Mouse (Mus musculus) lung, postnatal 36 days (tissue): ENCODE results near the gene Kcnj12.
A peak's percentile ranks its signal among the peaks of the same experiment; 100 is the strongest.

Experiments
- DNase-seq: peaks from one replicate; pipeline ENCODE4 v3.0.0; 2022; ENCODE audit warnings: mixed read lengths

Gene Kcnj12

DNA sequence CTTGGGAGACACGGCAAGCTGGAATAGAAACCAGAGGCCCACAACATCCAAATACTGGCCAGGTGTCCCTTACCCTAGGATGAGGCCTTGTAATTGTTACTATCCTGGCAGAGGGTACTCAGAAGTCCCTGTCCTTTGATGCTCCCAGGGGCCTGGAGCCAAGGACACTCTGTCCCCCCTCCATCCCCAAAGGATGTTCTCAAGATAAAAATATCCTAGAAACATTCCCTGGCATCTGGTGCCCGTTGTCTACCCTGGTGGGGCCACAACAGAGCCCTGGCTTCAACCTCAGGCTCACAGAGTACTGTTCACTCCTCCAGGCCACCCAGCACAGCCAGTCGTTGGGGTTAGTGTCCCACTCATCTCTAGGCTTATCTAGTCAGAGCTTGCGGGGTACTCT is 38.3 kb downstream of the Kcnj12 start:
- DNase-seq: no peak

GRCm38 (mm10) chr11:61062548-61063461 is 40.4 kb downstream of the Kcnj12 start:
- DNase-seq: no peak

DNA sequence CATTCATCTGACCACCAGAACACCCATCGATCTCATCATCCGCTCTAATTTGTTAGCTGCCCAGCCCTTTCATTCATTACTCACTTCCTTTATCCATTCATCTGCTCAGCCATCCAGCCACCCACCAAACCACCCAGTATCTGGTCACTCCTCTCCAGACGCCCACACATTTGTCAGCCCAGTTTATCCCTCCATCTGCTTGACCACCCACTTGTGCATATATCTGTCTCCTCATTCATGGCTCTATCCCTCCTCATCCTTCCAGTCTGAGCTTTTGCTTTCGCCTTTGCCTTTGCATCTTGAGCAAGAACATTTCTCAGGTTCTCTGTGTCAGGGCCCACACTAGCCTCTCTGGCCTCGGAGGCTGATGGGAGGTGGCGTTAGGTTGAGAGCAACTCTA is 41.1 kb downstream of the Kcnj12 start:
- no peak for DNase-seq

DNA sequence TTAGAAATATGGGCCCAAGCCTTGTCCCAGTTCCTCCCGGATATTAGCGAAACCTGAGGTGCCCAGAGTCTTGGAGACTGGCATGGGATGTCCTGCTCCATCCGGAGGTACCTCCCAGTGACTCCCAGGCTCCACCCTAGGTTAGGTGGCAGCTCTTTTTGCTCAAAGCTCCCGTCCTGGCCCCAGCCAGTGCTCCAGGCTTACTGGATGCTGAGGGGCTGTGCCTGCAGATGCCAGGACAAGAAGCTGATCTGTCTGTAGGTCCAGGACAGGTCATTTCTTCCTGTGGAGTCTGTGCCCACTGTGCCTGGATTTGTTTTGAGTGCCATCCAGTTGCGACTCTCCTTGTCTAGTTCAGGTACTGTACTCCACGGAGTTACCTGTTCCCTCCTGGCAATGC is 43.3 kb downstream of the Kcnj12 start:
- no peak for DNase-seq

DNA sequence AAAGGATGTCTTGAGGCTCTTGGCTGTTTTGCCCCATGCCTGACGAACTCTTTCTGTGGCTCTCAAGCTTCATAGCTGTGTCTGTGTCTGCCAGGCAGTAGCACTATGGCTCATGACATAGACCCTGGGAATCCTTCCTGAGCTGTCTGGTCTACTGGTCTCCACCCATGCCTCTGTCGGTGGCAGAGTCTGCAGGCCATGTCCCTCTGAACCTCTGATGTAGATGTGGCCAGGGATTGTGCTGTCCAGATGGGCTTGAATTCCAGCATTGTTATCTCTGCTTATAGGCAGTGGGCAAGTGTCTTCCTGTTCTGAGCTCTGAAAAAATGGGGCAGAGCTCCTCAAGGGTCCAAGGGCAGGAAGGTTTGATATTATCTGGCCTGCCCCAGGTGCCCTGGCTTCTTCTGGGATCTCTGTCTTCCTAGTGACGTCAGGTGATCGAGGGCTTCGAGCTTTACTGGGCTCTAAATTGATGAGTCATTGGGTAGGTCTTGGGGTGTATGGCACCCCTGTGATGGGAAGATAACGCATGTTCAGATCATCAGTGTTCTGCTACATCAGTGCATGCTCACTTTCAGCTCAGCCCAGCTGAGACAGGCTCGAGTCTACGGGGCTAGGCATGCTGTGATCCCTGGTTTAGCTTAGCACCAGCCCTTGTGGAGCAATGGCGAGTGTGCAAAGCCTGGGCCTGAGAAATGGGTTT is 44.9 kb downstream of the Kcnj12 start:
- no peak for DNase-seq

DNA sequence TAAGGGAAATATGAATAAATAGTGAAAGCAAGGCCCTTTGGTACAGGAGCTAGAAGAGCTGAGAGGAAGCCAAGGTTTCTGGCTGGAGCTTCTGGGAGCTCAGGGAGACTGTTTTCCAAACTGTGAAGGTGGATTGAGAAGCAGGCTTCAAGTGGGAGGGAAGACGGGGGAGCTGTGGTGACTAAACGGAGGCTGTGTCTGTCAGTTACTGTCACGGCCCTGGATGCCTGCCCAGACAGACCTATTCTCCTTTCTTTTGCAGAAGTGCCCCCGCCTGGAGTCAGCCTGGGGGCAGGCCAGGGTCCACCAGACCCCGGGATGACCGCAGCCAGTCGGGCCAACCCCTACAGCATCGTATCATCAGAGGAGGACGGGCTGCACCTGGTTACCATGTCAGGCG is 46.5 kb downstream of the Kcnj12 start:
- DNase-seq: no peak

- no peak for DNase-seq
Measured at GRCm38 (mm10) chr11:61069645-61070044, 47.3 kb downstream of the Kcnj12 start.

DNA sequence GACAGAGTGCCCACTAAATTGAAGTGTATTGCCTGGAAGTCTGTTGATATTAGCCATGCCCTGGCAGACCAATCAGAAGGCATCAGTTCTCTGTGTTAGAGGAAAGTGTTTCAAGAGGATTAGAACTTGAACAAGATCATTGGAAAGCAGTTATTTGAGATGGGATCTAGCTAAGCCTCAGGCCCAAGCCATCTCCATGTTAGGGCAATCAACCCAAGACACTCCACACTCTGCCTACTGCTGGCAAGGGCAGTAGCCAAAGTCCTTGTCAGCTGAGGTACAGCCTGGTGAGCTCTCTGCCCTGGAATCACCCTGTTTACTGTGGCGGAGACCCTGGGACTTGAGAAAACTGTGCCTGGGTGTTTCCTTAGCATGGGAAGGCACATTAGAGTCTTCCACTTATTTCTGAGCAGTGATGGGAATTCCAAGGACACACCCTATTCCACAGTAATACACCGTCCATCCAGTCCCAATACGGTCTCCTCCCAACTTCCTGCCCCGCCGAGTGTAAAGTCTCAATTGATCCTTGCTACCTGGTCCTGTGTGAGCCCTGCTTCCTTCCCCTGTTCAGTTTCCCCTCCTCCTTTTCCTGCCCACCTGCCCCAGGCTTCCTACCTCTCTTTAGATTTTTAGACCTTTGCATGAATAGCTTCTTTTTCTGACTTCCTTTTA is 52.4 kb downstream of the Kcnj12 start:
- no peak for DNase-seq

DNA sequence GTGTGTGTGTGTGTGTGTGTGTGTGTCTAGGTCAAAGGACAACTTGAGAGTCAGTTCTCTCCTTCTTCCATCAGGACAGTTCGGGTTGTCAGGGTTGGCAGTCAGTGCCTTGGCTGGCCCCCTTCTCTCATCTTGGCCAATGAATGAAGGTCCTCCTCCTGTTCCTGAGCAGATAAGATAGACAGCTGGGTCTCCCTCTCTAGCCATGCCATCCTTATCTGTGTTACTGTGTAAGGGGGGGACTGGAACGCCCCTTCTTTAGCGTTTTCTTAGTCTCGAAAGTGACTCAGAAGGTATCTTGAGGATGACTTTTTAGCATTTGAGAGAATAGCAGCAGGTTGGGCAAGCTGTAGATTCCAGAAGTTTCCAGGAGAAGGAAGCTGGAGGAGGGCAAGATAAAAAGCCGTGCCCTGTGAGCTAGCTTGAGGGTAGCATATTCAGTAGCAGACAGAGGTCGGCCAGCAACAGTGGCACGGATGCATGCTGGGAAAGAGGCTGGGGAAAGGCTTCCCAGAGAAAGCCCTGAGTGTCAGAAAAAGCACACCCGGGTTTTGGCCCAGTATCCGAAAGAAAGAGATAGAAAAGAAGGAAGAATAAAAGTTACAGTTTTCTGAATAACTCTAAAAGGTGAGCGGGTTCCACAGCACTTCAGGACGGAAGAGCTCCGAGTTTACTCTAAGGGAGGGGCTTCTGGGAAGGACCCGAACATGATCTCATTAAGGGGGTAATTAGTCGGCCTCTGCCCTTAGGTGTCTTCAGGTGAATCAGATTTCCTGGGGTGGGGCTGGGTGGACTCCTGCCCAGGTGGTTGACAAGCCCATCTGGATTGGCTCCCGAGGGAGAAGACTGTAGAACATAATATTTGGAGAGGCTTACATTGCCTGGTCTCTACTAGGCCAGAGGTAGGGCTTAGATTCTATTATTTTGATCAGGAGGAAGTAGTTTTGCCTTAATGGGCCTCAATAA is 53.3 kb downstream of the Kcnj12 start:
- no peak for DNase-seq

DNA sequence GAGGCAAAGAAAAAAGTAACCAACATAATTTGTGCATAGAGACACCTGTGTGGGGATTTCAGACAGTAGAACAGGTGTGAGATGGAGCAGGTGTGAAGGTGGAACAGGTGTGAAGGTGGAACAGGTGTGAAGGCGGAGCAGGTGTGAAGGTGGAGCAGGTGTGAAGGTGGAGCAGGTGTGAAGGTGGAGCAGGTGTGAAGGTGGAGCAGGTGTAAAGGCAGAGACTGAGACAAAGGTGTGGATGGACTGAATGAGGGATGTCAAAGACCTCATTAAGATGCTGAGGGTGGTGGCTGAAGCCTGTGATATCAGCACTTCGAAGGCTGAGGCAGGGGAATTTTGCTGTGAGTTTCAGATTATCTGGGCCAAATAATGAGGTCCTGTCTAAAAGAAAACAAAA is 59.3 kb downstream of the Kcnj12 start:
- no peak for DNase-seq

DNA sequence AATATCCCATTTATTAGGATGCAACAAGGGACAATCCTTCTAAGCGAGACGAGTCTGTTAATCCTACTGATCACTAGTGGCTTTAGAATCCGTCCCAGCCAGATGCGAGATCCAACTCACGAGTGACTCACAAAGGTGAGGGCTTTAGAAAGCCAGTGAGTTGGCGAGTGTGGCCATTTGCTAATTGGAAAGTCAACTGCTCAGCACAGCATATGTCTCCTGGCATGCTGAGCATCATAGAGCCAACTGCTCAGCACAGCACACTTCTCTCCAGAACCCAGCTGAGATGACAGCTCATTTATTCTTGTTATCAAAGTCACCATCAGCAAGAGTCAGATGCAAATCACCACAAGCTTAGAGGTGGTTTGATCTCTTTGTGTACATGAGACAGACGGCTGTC is 67.8 kb downstream of the Kcnj12 start:
- no peak for DNase-seq

DNA sequence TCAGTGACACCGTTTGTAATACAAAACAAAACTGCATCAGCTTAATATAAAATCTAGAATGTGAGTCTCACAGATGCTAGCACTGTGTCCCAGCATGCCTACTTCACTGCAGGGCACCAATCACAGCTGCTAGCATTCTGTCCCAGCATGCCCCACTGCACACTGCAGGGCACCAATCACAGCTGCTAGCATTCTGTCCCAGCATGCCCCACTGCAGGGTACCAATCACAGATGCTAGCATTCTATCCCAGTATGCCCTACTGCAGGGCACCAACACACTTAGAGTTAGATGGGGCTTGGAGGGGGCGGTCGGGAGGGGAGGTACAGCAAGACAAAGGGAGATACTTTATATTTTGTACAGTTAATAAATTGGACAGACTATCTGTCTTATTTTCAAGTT is 68.8 kb downstream of the Kcnj12 start:
- no peak for DNase-seq

DNA sequence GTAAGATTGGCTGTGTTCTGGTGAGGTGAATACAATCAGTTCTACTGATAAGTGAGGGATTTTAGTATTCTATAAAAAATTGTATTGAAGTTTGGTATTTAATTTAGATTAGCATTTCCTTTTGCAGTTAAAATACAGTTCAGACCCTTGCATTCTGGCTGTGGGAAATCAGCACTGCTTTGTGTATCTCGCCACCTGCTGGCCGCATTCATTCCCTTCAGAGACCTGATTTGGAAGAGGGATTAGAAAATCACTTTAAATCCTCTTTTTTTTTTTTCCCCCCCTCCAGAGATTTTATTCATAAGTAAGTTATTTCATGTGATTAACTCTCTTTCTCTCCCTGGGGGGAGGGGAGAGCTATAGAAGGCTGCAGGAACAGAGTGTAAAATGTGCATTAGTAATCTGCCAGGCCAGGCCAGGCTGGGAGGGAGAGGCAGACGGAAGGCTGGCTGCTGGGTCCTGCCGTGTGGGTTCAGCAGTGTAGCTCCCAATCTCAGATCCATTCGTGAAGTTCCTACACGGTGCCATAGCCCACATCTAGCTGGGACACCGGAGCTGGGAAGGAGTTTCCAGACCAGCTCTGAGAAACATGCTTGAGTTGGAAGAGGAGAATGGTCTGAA is 69.4 kb downstream of the Kcnj12 start:
- peak; percentile 90 for DNase-seq

- DNase-seq: no peak
Measured at GRCm38 (mm10) chr11:61098046-61098445, 75.7 kb downstream of the Kcnj12 start.

- no peak for DNase-seq
Measured at GRCm38 (mm10) chr11:61102397-61103339, 80.3 kb downstream of the Kcnj12 start.

- peak; percentile 94 for DNase-seq
Measured at GRCm38 (mm10) chr11:61104241-61104901, 82.0 kb downstream of the Kcnj12 start.

DNA sequence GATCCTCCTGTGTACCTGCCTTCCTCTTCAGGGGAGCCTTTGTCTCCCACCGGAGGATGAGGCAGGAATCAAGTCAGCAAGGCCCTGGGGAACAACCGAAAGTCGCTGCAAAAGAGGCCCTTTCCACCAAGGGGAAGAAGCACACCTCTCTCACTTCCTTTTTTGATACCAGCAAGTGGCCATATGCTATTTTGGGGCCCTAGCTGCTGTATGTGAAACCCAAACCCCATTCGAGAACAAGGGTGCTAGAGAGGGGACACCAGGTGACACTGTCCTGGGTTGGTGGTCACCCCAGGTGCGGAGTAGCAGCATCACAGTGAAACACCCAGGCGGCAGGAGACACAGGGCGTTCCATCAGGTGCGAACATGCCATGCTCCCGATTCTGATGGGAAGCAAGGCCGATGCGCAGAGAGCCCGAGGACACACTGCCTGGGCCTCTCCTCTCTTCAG is 86.6 kb downstream of the Kcnj12 start:
- peak; percentile 36 for DNase-seq

GRCm38 (mm10) chr11:61109707-61110106 is 87.3 kb downstream of the Kcnj12 start:
- DNase-seq: no peak

DNA sequence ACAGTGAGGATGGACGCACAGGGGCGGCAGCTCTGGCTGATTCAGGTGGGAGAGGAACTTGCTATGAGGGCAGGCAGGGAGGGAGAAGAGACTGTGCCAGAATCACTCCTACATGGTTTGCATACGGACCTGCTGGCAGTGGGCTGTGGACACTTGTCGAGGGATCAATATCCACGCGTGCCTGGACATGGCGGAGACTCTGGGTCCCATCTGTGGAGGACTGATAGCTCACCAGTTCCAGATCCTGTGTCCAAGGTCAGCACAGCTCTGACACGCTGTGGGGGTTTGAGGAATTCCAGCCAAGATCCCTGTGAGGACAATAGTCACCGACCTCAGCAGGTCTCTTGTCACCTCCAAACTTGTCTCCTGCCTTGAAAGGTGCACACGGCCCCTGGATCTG is 87.7 kb downstream of the Kcnj12 start:
- no peak for DNase-seq

DNA sequence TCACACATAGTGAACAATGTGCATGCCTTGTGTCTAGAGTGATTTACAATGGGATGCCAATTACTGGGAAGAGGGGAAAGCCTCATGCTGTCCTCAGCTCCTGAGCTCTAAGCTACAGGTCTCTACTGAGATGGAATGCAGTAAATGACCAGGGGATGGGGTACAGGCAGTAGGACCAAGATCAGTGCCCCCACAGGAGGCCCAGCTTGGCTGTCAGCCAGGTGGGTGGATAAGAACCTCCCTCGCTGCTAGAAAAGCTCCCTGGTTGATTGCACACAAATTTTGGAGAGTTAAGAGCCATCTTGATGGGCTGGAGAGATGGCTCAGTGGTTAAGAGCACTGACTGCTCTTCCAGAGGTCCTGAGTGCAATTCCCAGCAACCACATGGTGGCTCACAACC is 88.6 kb downstream of the Kcnj12 start:
- DNase-seq: no peak
